ENCODE assay signal across 9 mouse cellular contexts in the genomic region with DNA sequence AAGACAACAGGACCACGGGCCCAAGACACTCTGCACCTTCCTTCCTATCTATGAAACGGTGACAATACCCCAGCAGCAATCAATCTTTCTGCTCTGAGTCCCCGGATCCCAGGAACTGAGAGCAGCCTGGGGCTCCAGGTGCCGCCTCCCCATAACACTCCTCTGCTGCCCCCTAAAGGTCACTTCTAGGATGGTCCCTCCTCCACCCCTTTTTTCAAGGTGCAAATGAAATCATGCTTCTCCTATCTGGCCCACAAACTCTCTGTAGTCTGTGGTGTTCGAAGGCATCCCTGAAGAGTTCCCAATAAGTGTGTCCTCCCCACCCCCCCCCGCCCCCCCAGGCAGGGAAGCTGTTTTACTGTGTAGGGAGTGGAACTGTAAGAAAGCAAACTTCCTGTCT.
DNase-seq lines count a peak whose midpoint lies in the region; ATAC-seq and TF ChIP-seq lines count a peak whose summit lies in the region.
"Had no signal": no experiment of that assay in that cellular context is flagged by ENCODE, and none has a peak within 500 bp of the region (broad histone marks: within the 10 kb centered on the region; RNA-seq: fewer than 3 reads in every experiment).

No protein-coding gene starts in this region.

- H3K27ac ChIP-seq in kidney, embryonic 16.5 days (ENCODE audit: low read length): no peak overlapping the region
- no peak overlapping the region for H3K27ac ChIP-seq in liver, embryonic 14.5 days
- no peak overlapping the region for H3K27ac ChIP-seq in neural tube, embryonic 14.5 days (ENCODE audit: low read depth, low read length)
- H3K27ac ChIP-seq: embryonic facial prominence, embryonic 15.5 days had no signal

- peak; percentile 60 for DNase-seq in urinary bladder, postnatal 14 days (ENCODE audit: low spot score)
- no peak for DNase-seq in urinary bladder, adult 2 months (ENCODE audit: low spot score)
- peak; percentile 76 for DNase-seq in cerebellum, adult 9-11 months
- DNase-seq in liver, embryonic 14.5 days (ENCODE audit: low read depth in 3 of 3, low spot score in 3 of 3): peak in 1 of 3 experiments; percentile 22
- DNase-seq in thymus, postnatal 4 days: peak; percentile 75

- H3K9me3 ChIP-seq in kidney, embryonic 16.5 days (ENCODE audit: low read length): no peaks in the 10 kb centered on the region; the same call in 1 of the 2 replicates
- H3K9me3 ChIP-seq in liver, embryonic 14.5 days (ENCODE audit: control insufficient read depth, low read length): no peaks in the 10 kb centered on the region
- no peaks in the 10 kb centered on the region for H3K9me3 ChIP-seq in neural tube, embryonic 14.5 days (ENCODE audit: control insufficient read depth, low read length)
- H3K9me3 ChIP-seq: embryonic facial prominence, embryonic 15.5 days had no signal

- H3K4me1 ChIP-seq in kidney, embryonic 16.5 days (ENCODE audit: insufficient read depth, low read length): no peaks in the 10 kb centered on the region
- no peaks in the 10 kb centered on the region for H3K4me1 ChIP-seq in liver, embryonic 14.5 days (replicated peaks; ENCODE audit: control insufficient read depth in 2 of 2, insufficient read depth in 2 of 2, low read length in 1 of 2)
- H3K4me1 ChIP-seq in neural tube, embryonic 14.5 days (ENCODE audit: control insufficient read depth, insufficient read depth, low read length): no peaks in the 10 kb centered on the region

- ATAC-seq in frontal cortex, adult (ENCODE audit: low TSS enrichment): peak; percentile 78
- ATAC-seq in kidney, embryonic 16.5 days (ENCODE audit: low FRiP score, low TSS enrichment): peak; percentile 62; the same call in 1 of the 2 replicates
- ATAC-seq in liver, embryonic 14.5 days (ENCODE audit: insufficient read depth): no peak
- 0 out of 2 replicates have a peak, but pooled peaks have one; percentile 50 for ATAC-seq in neural tube, embryonic 14.5 days (ENCODE audit: low read depth)

- no peak overlapping the region for H3K9ac ChIP-seq in kidney, embryonic 16.5 days (replicated peaks; ENCODE audit: low read length)
- H3K9ac ChIP-seq in liver, embryonic 14.5 days (replicated peaks): no peak overlapping the region
- H3K9ac ChIP-seq in neural tube, embryonic 14.5 days (replicated peaks; ENCODE audit: low read depth, low read length): no peak overlapping the region
- H3K9ac ChIP-seq: embryonic facial prominence, embryonic 15.5 days had no signal

- H3K4me2 ChIP-seq in kidney, embryonic 16.5 days (replicated peaks; ENCODE audit: low read depth, low read length): no peak overlapping the region
- H3K4me2 ChIP-seq in liver, embryonic 14.5 days (ENCODE audit: low read depth): no peak overlapping the region
- no peak overlapping the region for H3K4me2 ChIP-seq in neural tube, embryonic 14.5 days (ENCODE audit: low read depth, low read length)
- H3K4me2 ChIP-seq: embryonic facial prominence, embryonic 15.5 days had no signal

- peak; percentile 79 for TF ChIP-seq CTCF in liver, embryonic 14.5 days (IDR thresholded peaks at IDR 0.05; ENCODE audit: low read depth)

- no peaks in the 10 kb centered on the region for H3K36me3 ChIP-seq in kidney, embryonic 16.5 days (ENCODE audit: insufficient read depth, low read length)
- no peaks in the 10 kb centered on the region for H3K36me3 ChIP-seq in liver, embryonic 14.5 days (replicated peaks; ENCODE audit: control insufficient read depth, insufficient read depth, low read depth)
- H3K36me3 ChIP-seq in neural tube, embryonic 14.5 days (ENCODE audit: control insufficient read depth, insufficient read depth, low read length): no peaks in the 10 kb centered on the region
- H3K36me3 ChIP-seq: embryonic facial prominence, embryonic 15.5 days had no signal

- H3K27me3 ChIP-seq in kidney, embryonic 16.5 days (ENCODE audit: insufficient read depth, low read length): no peaks in the 10 kb centered on the region
- no peaks in the 10 kb centered on the region for H3K27me3 ChIP-seq in liver, embryonic 14.5 days (ENCODE audit: control insufficient read depth, insufficient read depth, low read length)
- no peaks in the 10 kb centered on the region for H3K27me3 ChIP-seq in neural tube, embryonic 14.5 days (ENCODE audit: control insufficient read depth, insufficient read depth, low read length)

- no peak for TF ChIP-seq EP300 in liver, embryonic 14.5 days (IDR thresholded peaks at IDR 0.05; ENCODE audit: low read depth)

- 2% methylated on average over 6 of the region's 6 CpGs for WGBS in kidney, embryonic 16.5 days
- WGBS in liver, embryonic 14.5 days (ENCODE audit: insufficient replicate concordance): under 1% methylated on average over 6 of the region's 6 CpGs
- 6% methylated on average over 6 of the region's 6 CpGs for WGBS in neural tube, embryonic 14.5 days

- H3K4me3 ChIP-seq in kidney, embryonic 16.5 days (ENCODE audit: low read length): no peak overlapping the region
- no peak overlapping the region for H3K4me3 ChIP-seq in liver, embryonic 14.5 days (ENCODE audit: insufficient read depth in 1 of 2, low read depth in 2 of 2, low read length in 2 of 2)
- H3K4me3 ChIP-seq in neural tube, embryonic 14.5 days (ENCODE audit: low read depth, low read length): no peak overlapping the region
- H3K4me3 ChIP-seq: embryonic facial prominence, embryonic 15.5 days had no signal
